In the genomic region with DNA sequence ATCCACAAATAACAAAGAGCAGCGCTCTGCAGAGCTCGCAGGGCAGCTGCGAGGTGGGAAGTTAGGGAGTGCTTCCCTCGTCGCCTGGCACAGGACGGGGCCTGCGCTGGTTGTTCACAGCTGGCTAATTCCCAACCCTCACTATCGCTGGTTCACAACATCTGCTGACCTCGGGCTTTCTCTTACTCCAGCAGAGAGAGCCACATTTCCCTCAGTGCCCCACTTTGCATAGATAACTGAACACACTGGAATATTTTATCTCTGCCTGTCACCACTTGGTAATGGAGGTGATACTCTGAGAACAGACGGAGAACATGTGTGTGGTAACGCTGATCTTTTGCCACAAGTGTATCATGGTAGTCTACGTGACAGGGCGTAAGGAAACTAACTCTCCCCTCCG, we compare ENCODE assay signal across 12 mouse cellular contexts. TPM values are rescaled to one million over a fixed set of nuclear protein-coding genes. Genes with fewer than 3 reads are reported as not detected.
A peak's percentile ranks its signal among the peaks of the same experiment; 100 is the strongest.
DNase-seq lines count a peak whose midpoint lies in the region; ATAC-seq lines count a peak whose summit lies in the region.
"Had no signal": no experiment of that assay in that cellular context is flagged by ENCODE, and none has a peak within 500 bp of the region (broad histone marks: within the 10 kb centered on the region; RNA-seq: fewer than 3 reads in every experiment).

No protein-coding gene starts in this region.

- H3K27me3 ChIP-seq in midbrain, embryonic 12.5 days = no peaks in the 10 kb centered on the region
- no peaks in the 10 kb centered on the region for H3K27me3 ChIP-seq in midbrain, embryonic 15.5 days (replicated peaks)
- H3K27me3 ChIP-seq: neural tube, embryonic 12.5 days had no signal

- peaks cover 98% of the 10 kb centered on the region for H3K36me3 ChIP-seq in midbrain, embryonic 12.5 days
- H3K36me3 ChIP-seq in midbrain, embryonic 15.5 days (replicated peaks) = peaks cover 63% of the 10 kb centered on the region

- H3K9me3 ChIP-seq in midbrain, embryonic 12.5 days = peaks cover 12% of the 10 kb centered on the region
- no peaks in the 10 kb centered on the region for H3K9me3 ChIP-seq in midbrain, embryonic 15.5 days

- no peaks in the 10 kb centered on the region for H3K4me1 ChIP-seq in midbrain, embryonic 12.5 days
- no peaks in the 10 kb centered on the region for H3K4me1 ChIP-seq in midbrain, embryonic 15.5 days
- H3K4me1 ChIP-seq: neural tube, embryonic 12.5 days had no signal

- H3K4me3 ChIP-seq in midbrain, embryonic 12.5 days = no peak overlapping the region
- H3K4me3 ChIP-seq in midbrain, embryonic 15.5 days = no peak overlapping the region
- H3K4me3 ChIP-seq: neural tube, embryonic 12.5 days had no signal

- no peak for ATAC-seq in midbrain, embryonic 12.5 days (ENCODE audit: low FRiP score, low read depth)
- no peak for ATAC-seq in midbrain, embryonic 15.5 days (replicated peaks)
- ATAC-seq in common myeloid progenitor, adult 5-6 weeks (replicated peaks; ENCODE audit: low read depth, poor library complexity, severe bottlenecking) = peak; percentile 34
- peak; percentile 86 for ATAC-seq in megakaryocyte-erythroid progenitor cell, adult 5-6 weeks (replicated peaks; ENCODE audit: low FRiP score, low TSS enrichment, poor library complexity, severe bottlenecking)

- intact Hi-C loops in heart, postnatal 14 days (cut with DNase I) = no loop called here

- H3K9ac ChIP-seq in midbrain, embryonic 12.5 days (replicated peaks) = no peak overlapping the region
- H3K9ac ChIP-seq in midbrain, embryonic 15.5 days = no peak overlapping the region
- H3K9ac ChIP-seq: neural tube, embryonic 12.5 days had no signal

- WGBS in midbrain, embryonic 12.5 days = 87% methylated on average over 14 of the region's 14 CpGs
- WGBS in midbrain, embryonic 15.5 days = 90% methylated on average over 14 of the region's 14 CpGs

- H3K27ac ChIP-seq in midbrain, embryonic 12.5 days (replicated peaks) = peak overlapping the region; percentile 25; the same call in 1 of the 2 replicates
- no peak overlapping the region for H3K27ac ChIP-seq in midbrain, embryonic 15.5 days
- H3K27ac ChIP-seq: macrophage; neural tube, embryonic 12.5 days had no signal

- DNase-seq in heart, postnatal 14 days = peak; percentile 30 to 53
- DNase-seq in thymus, adult 18-20 months = no peak
- DNase-seq in frontal cortex, adult 2 months (ENCODE audit: extremely low spot score in 1 of 2, low spot score in 1 of 2) = no peak
- DNase-seq: cerebellum, postnatal 36 days; gastrocnemius, postnatal 25 days had no signal

- no peak overlapping the region for H3K4me2 ChIP-seq in midbrain, embryonic 12.5 days (replicated peaks)
- no peak overlapping the region for H3K4me2 ChIP-seq in midbrain, embryonic 15.5 days
- H3K4me2 ChIP-seq: neural tube, embryonic 12.5 days had no signal

RNA-seq across cellular contexts. Expression of gene Shisa8, which starts 26.5 kb away (rescaled TPM):
- polyA plus RNA-seq in midbrain, embryonic 12.5 days (2016; fragmentation: Nextera tagmentation; extraction: Ambion mirVana) = 0.73 and 0.80 TPM in 2 replicates
- polyA plus RNA-seq in midbrain, embryonic 15.5 days (2015; fragmentation: Nextera tagmentation; extraction: Ambion mirVana) = 1.1 and 1.5 TPM in 2 replicates
- 3.1 and 4.8 TPM in 2 replicates for total RNA-seq in common myeloid progenitor, adult 5-6 weeks (2017)
- under 1 TPM; 0.14 to 0.34 TPM for total RNA-seq in heart, postnatal 14 days (2021)
- total RNA-seq in megakaryocyte-erythroid progenitor cell, adult 5-6 weeks (2014; fragmentation: Nextera tagmentation) = not detected in 2 replicates
- not detected in 2 replicates for total RNA-seq in megakaryocyte-erythroid progenitor cell, adult 5-6 weeks (2017)
- polyA plus RNA-seq in frontal cortex, adult 2 months (2012; rRNA removed) = 57.1 and 79.6 TPM in 2 replicates
- total RNA-seq: gastrocnemius, postnatal 25 days had no signal
- polyA plus RNA-seq: inflammation-experienced regulatory T-cells, adult 6 months; macrophage had no signal

RNA-seq across cellular contexts. Expression of gene Tnfrsf13c, which starts 38.0 kb away (rescaled TPM):
- polyA plus RNA-seq in midbrain, embryonic 12.5 days (2016; fragmentation: Nextera tagmentation; extraction: Ambion mirVana) = 0.37 TPM in 1 of 2 replicates, not detected in the other
- 0.08 and 0.26 TPM in 2 replicates for polyA plus RNA-seq in midbrain, embryonic 15.5 days (2015; fragmentation: Nextera tagmentation; extraction: Ambion mirVana)
- 2.7 and 5.9 TPM in 2 replicates for total RNA-seq in common myeloid progenitor, adult 5-6 weeks (2017)
- under 1 TPM; 0.24 TPM for total RNA-seq in heart, postnatal 14 days (2021)
- 0.49 and 1.2 TPM in 2 replicates for total RNA-seq in megakaryocyte-erythroid progenitor cell, adult 5-6 weeks (2014; fragmentation: Nextera tagmentation)
- 0.46 and 0.75 TPM in 2 replicates for total RNA-seq in megakaryocyte-erythroid progenitor cell, adult 5-6 weeks (2017)
- 1.4 and 2.6 TPM in 2 replicates for polyA plus RNA-seq in frontal cortex, adult 2 months (2012; rRNA removed)
- total RNA-seq: gastrocnemius, postnatal 25 days had no signal

RNA-seq across cellular contexts. Expression of gene Srebf2, which starts 39.1 kb away (rescaled TPM):
- polyA plus RNA-seq in midbrain, embryonic 12.5 days (2016; fragmentation: Nextera tagmentation; extraction: Ambion mirVana) = 274 and 276 TPM in 2 replicates
- 220 and 224 TPM in 2 replicates for polyA plus RNA-seq in midbrain, embryonic 15.5 days (2015; fragmentation: Nextera tagmentation; extraction: Ambion mirVana)
- 42.8 and 64.3 TPM in 2 replicates for total RNA-seq in common myeloid progenitor, adult 5-6 weeks (2017)
- total RNA-seq in heart, postnatal 14 days (2021) = 10 to 100 TPM; 18.7 to 22.6 TPM
- 41.0 and 43.3 TPM in 2 replicates for total RNA-seq in megakaryocyte-erythroid progenitor cell, adult 5-6 weeks (2014; fragmentation: Nextera tagmentation)
- total RNA-seq in megakaryocyte-erythroid progenitor cell, adult 5-6 weeks (2017) = 24.7 and 26.0 TPM in 2 replicates
- polyA plus RNA-seq in frontal cortex, adult 2 months (2012; rRNA removed) = 142 and 155 TPM in 2 replicates

RNA-seq across cellular contexts. Expression of gene Ccdc134, which starts 58.4 kb away (rescaled TPM):
- 17.3 and 18.3 TPM in 2 replicates for polyA plus RNA-seq in midbrain, embryonic 12.5 days (2016; fragmentation: Nextera tagmentation; extraction: Ambion mirVana)
- polyA plus RNA-seq in midbrain, embryonic 15.5 days (2015; fragmentation: Nextera tagmentation; extraction: Ambion mirVana) = 12.2 and 12.7 TPM in 2 replicates
- 8.8 and 18.0 TPM in 2 replicates for total RNA-seq in common myeloid progenitor, adult 5-6 weeks (2017)
- total RNA-seq in heart, postnatal 14 days (2021) = 1 to 10 TPM; 4.8 to 5.8 TPM
- 14.3 and 17.4 TPM in 2 replicates for total RNA-seq in megakaryocyte-erythroid progenitor cell, adult 5-6 weeks (2014; fragmentation: Nextera tagmentation)
- total RNA-seq in megakaryocyte-erythroid progenitor cell, adult 5-6 weeks (2017) = 11.8 and 17.4 TPM in 2 replicates
- 23.1 TPM in 2 replicates for polyA plus RNA-seq in frontal cortex, adult 2 months (2012; rRNA removed)

RNA-seq across cellular contexts. Expression of gene Cenpm, which starts 58.4 kb away (rescaled TPM):
- polyA plus RNA-seq in midbrain, embryonic 12.5 days (2016; fragmentation: Nextera tagmentation; extraction: Ambion mirVana) = 60.1 and 61.9 TPM in 2 replicates
- polyA plus RNA-seq in midbrain, embryonic 15.5 days (2015; fragmentation: Nextera tagmentation; extraction: Ambion mirVana) = 10.7 and 13.6 TPM in 2 replicates
- 19.4 and 30.6 TPM in 2 replicates for total RNA-seq in common myeloid progenitor, adult 5-6 weeks (2017)
- 1 to 10 TPM; 1.9 to 3.2 TPM for total RNA-seq in heart, postnatal 14 days (2021)
- total RNA-seq in megakaryocyte-erythroid progenitor cell, adult 5-6 weeks (2014; fragmentation: Nextera tagmentation) = 20.7 and 53.8 TPM in 2 replicates
- 19.0 and 23.2 TPM in 2 replicates for total RNA-seq in megakaryocyte-erythroid progenitor cell, adult 5-6 weeks (2017)
- polyA plus RNA-seq in frontal cortex, adult 2 months (2012; rRNA removed) = 6.4 and 9.1 TPM in 2 replicates

Comparison
In these comparisons a context has a peak if more than half of its experiments do, and no peak if none do; other contexts are left out.
1. ATAC-seq: peak in common myeloid progenitor, adult 5-6 weeks (single experiment) and megakaryocyte-erythroid progenitor cell, adult 5-6 weeks (single experiment); none in midbrain, embryonic 12.5 days (single experiment) and midbrain, embryonic 15.5 days (single experiment).
2. DNase-seq: peak in heart, postnatal 14 days (2 of 2); none in thymus, adult 18-20 months (0 of 2) and frontal cortex, adult 2 months (0 of 2).